Mouse (Mus musculus): ENCODE measurements around the gene Arhgef2.

DNA sequence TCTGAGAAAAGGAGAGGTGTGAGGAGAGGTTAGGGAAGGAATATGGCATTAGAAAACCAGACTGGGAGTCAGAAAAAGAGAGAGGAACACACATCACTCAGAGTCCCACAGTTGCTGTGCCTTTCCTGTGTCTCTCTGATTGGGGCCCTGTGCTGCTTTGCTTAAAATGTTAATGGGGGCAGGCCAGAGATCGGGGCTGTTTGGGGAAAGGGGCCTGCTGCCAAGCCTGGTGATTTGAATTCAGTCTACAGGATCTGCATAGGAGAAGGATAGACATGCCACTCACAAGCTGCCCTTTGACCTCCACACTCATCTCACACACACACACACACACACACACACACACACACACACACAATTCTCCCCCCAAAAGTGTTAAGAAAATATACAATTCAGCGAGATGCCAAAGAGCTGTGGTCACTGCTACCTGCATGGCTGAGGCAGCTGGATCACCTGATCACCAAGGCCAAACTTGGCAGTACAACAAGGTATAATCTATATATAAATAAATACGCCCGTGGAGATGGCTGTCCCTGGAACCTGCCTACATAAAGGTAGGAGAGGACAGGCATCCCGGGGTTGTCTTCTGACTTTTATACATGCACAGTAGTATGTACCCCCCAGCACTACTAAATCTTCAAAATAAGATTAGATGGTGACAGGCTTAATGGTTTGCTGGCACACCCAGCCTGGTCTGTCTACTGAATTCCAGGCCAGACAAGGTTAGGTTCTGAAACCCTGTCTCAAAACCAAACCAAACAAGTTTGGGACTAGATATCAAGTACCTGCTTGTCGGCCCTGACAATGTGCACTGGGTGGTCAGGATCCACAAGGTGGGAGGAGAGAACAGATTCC is 48.0 kb downstream of the Arhgef2 start:
- TF ChIP-seq POLR2A (IDR thresholded peaks at IDR 0.05; ENCODE audit: low read depth, low read length) (no peak), CTCF (conservative IDR thresholded peaks at IDR 0.05; ENCODE audit: insufficient read depth, insufficient read length, low read depth, low read length) (no peak)
